Mouse (Mus musculus): ENCODE data around the gene Camkmt.

- no peak for TF ChIP-seq CTCF (IDR thresholded peaks at IDR 0.05; ENCODE audit: control insufficient read depth, insufficient read depth, insufficient replicate concordance, low read depth, low read length)
- no peak for TF ChIP-seq POLR2A (IDR thresholded peaks at IDR 0.05; ENCODE audit: control insufficient read depth, low read depth, low read length)
Measured at GRCm38 (mm10) chr17:85100232-85100631, 9.9 kb downstream of the Camkmt start.
